In the genomic region with DNA sequence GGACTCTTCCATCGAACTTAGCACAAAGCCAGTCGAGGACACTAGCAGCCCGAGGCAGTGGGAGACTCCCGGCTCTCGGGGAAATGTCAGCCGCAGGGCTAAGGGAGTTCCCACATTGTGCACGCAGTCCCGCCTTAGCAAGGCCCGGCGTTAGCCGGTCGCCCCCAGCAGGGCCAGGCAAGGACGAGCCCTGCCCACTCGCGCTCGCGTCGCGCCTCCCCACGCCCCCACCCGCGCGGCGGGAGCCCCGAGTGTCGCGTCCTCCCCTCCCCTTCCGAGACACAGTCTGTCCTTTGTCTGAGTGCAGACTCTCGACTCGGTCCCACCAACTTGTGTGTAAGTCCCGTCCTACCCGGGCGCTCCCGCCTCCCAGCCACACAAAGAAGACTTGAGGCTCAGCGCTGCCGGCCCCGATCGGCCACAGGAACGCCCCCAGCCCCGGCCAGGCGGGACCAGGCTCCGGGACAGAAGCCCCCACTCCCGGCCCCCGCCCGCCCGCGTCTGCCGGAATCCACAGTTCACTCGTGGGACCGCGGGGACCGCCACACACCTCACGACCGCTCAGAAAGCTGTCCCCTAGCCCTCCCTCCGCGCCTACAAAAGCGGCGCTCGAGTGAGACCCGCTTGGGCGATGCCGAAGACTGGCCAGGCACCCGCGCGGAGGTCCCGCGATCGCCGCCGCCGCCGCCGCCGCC, we compare ENCODE assay signal across 7 mouse cellular contexts. TPM values are rescaled to one million over a fixed set of nuclear protein-coding genes. Genes with fewer than 3 reads are reported as not detected.
A peak's percentile ranks its signal among the peaks of the same experiment; 100 is the strongest.
DNase-seq lines count a peak whose midpoint lies in the region; ATAC-seq and TF ChIP-seq lines count a peak whose summit lies in the region.

No protein-coding gene starts in this region.

- peak overlapping the region; percentile 81 for H3K4me3 ChIP-seq in intestine, postnatal 0 days (ENCODE audit: low read depth, low read length)
- peak overlapping the region; percentile 93 for H3K4me3 ChIP-seq in midbrain, embryonic 11.5 days (ENCODE audit: low read depth, low read length)

- H3K9ac ChIP-seq in intestine, postnatal 0 days (ENCODE audit: low read depth, low read length) = peak overlapping the region; percentile 98
- peak overlapping the region; percentile 99 for H3K9ac ChIP-seq in midbrain, embryonic 11.5 days (ENCODE audit: low read length)

- H3K27me3 ChIP-seq in intestine, postnatal 0 days (replicated peaks; ENCODE audit: control insufficient read depth, insufficient read depth, low read length) = no peaks in the 10 kb centered on the region
- H3K27me3 ChIP-seq in midbrain, embryonic 11.5 days (ENCODE audit: control insufficient read depth, insufficient read depth, low read length) = no peaks in the 10 kb centered on the region

- intact Hi-C loops in gastrocnemius, postnatal 36 days (cut with DNase I) = no loop called here
- intact Hi-C loops in left cerebral cortex, postnatal 4 days (cut with DNase I) = no loop called here

- peak overlapping the region; percentile 99 for H3K27ac ChIP-seq in intestine, postnatal 0 days (ENCODE audit: low read depth, low read length)
- peak overlapping the region; percentile 98 for H3K27ac ChIP-seq in midbrain, embryonic 11.5 days (ENCODE audit: low read depth, low read length)

- H3K36me3 ChIP-seq in intestine, postnatal 0 days (ENCODE audit: control insufficient read depth, insufficient read depth) = no peaks in the 10 kb centered on the region
- H3K36me3 ChIP-seq in midbrain, embryonic 11.5 days (ENCODE audit: control insufficient read depth, insufficient read depth, low read length) = no peaks in the 10 kb centered on the region

- TF ChIP-seq CTCF in intestine, postnatal 0 days (IDR thresholded peaks at IDR 0.05; ENCODE audit: low read depth) = no peak

- 0% methylated on average over 59 of the region's 74 CpGs for WGBS in intestine, postnatal 0 days
- under 1% methylated on average over 73 of the region's 74 CpGs for WGBS in midbrain, embryonic 11.5 days

- H3K9me3 ChIP-seq in intestine, postnatal 0 days (ENCODE audit: control insufficient read depth) = no peaks in the 10 kb centered on the region
- no peaks in the 10 kb centered on the region for H3K9me3 ChIP-seq in midbrain, embryonic 11.5 days (ENCODE audit: control insufficient read depth, low read length)

- ATAC-seq in intestine, postnatal 0 days = peak; percentile 60
- ATAC-seq in midbrain, embryonic 11.5 days (ENCODE audit: low FRiP score) = peak; percentile 80

- H3K4me1 ChIP-seq in intestine, postnatal 0 days (replicated peaks; ENCODE audit: control insufficient read depth, insufficient read depth, low read length) = peaks cover 2% of the 10 kb centered on the region; the same call in 1 of the 2 replicates
- H3K4me1 ChIP-seq in midbrain, embryonic 11.5 days (ENCODE audit: control insufficient read depth, insufficient read depth, low read length) = peaks cover 9% of the 10 kb centered on the region; the same call in 1 of the 2 replicates

- DNase-seq in adrenal gland, adult 2 months = peak; percentile 88
- peak; percentile 65 for DNase-seq in embryo, embryonic 11.5 days (ENCODE audit: low read depth, low spot score)
- DNase-seq in gastrocnemius, postnatal 36 days = peak; percentile 47 to 66
- peak; percentile 70 for DNase-seq in left cerebral cortex, postnatal 4 days
- DNase-seq in midbrain, embryonic 11.5 days (ENCODE audit: low spot score, missing footprints) = peak; percentile 98
- peak; percentile 34 for DNase-seq in skeletal muscle tissue, adult 2 months (ENCODE audit: low read depth, low spot score)

- peak overlapping the region; percentile 78 for H3K4me2 ChIP-seq in intestine, postnatal 0 days (replicated peaks; ENCODE audit: low read depth)
- H3K4me2 ChIP-seq in midbrain, embryonic 11.5 days = peak overlapping the region; percentile 42

RNA-seq across cellular contexts. Expression of a gene that starts 0.9 kb away (rescaled TPM):
- total RNA-seq in adrenal gland, adult 2 months (2021) = 10 to 100 TPM; 11.4 to 18.3 TPM
- 0.95 and 1.6 TPM in 2 replicates for polyA plus RNA-seq in adrenal gland, adult 2 months (2012; rRNA removed)
- total RNA-seq in gastrocnemius, postnatal 36 days (2021) = 1 to 10 TPM; 6.7 to 8.2 TPM
- 38.7 and 40.7 TPM in 2 replicates for polyA plus RNA-seq in intestine, postnatal 0 days (2015; fragmentation: Nextera tagmentation; extraction: Ambion mirVana)
- 10 to 100 TPM; 65.4 to 69.6 TPM for total RNA-seq in left cerebral cortex, postnatal 4 days (2021)
- polyA plus RNA-seq in midbrain, embryonic 11.5 days (2014; fragmentation: Nextera tagmentation; extraction: Ambion mirVana) = 192 and 200 TPM in 2 replicates

Comparison
In these comparisons a context has a peak if more than half of its experiments do, and no peak if none do; other contexts are left out.
1. Peak in every context shown above with its lines: DNase-seq, ATAC-seq, H3K4me3 ChIP-seq and H3K27ac ChIP-seq.
2. DNase-seq: peak in every context shown above with its lines; median percentile 98 in midbrain, embryonic 11.5 days; 88 in adrenal gland, adult 2 months; 70 in left cerebral cortex, postnatal 4 days; 65 in embryo, embryonic 11.5 days; 56 in gastrocnemius, postnatal 36 days; 34 in skeletal muscle tissue, adult 2 months.